Mouse (Mus musculus) embryonic fibroblast, embryonic 13.5 days (primary cell): ENCODE measurements at regions not wholly inside any gene's neighbourhood (a gene's known extent, or its start where the extent isn't known, plus 50 kb on each side); places are given as distances from the start of the nearest gene placed in this dataset.

Experiments
- CTCF ChIP-seq: IDR thresholded peaks from 2 replicates; pipeline ENCODE4 v1.5.1; 2011; ENCODE audit warnings: mild to moderate bottlenecking, control low read depth, low read length, moderate library complexity, borderline replicate concordance; ENCODE audit not compliant: insufficient read depth
- POLR2A ChIP-seq: IDR thresholded peaks from 2 replicates; pipeline ENCODE4 v1.6.1; 2011; ENCODE audit warnings: low read depth, mild to moderate bottlenecking, control low read depth, low read length, moderate library complexity

DNA sequence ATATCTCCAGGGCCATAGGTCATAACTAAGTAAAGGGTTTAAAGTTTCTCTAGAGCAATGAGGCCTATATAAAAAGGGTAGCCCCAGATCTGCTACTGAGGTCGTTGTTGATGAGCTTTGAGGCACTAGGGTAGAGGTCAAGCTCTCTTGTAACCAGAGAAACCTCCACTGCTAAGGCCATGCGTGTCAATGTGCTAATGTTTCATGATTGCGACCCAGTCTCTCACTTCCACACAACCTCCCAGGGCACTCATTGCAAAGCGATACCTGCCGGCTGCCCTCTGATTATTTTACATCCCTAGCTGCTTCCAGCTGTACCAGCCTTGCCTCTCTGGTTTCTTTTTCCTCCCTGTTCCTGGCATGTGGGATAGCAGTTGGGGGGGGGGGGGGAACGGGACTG is 169.6 kb upstream of the Bdnf start:
- TF ChIP-seq POLR2A (no peak), CTCF (no peak)
